Mouse (Mus musculus): ENCODE data around the gene Ubap2l.

- no peak for TF ChIP-seq TAL1 (IDR thresholded peaks at IDR 0.05; ENCODE audit: low read length)
- TF ChIP-seq GATA1 (IDR thresholded peaks at IDR 0.05; ENCODE audit: low read length) = no peak
Measured at GRCm38 (mm10) chr3:90081365-90082240, 29.2 kb upstream of the Ubap2l start.

Data from erythroblast, embryonic 14.5 days (primary cell).